Mouse (Mus musculus) ES-E14 (cell line): ENCODE measurements around the gene Hsp90ab1. TPM values are rescaled to one million over a fixed set of nuclear protein-coding genes. Genes with fewer than 3 reads are reported as not detected.
A peak's percentile ranks its signal among the peaks of the same experiment; 100 is the strongest.

Source experiments
- DNase-seq: peaks from one replicate; pipeline ENCODE4 v3.0.0-alpha.2; 2013; ENCODE audit warnings: low read depth, low spot score
- H3K27ac ChIP-seq: 2 replicates; pipeline ENCODE4 v1.5.1; 2012; ENCODE audit warnings: low read depth, mild to moderate bottlenecking, low read length, moderate library complexity, mixed read lengths; ENCODE audit not compliant: poor library complexity, insufficient read depth, severe bottlenecking
- H3K36me3 ChIP-seq: 2 replicates; pipeline ENCODE4 v1.6.1; 2012; ENCODE audit warnings: mild to moderate bottlenecking, low read length, moderate library complexity, mixed read lengths; ENCODE audit not compliant: control insufficient read depth, poor library complexity, insufficient read depth, severe bottlenecking
- H3K4me1 ChIP-seq, 2 experiments: fragments of 150-350 bp in 1 of 2; sonication (generic) in 1 of 2; 2 replicates each; pipeline ENCODE4 v1.6.1; 2012; ENCODE audit warnings: low read length in 2 of 2, mild to moderate bottlenecking in 1 of 2, mixed read lengths in 1 of 2; ENCODE audit not compliant: control insufficient read depth in 2 of 2, insufficient read depth in 2 of 2, poor library complexity in 1 of 2
- H3K4me3 ChIP-seq, 2 experiments: fragments of 150-350 bp in 1 of 2; sonication (generic) in 1 of 2; 2 replicates each; pipeline ENCODE4 v1.5.1; 2012; ENCODE audit warnings: low read length in 2 of 2, low read depth in 1 of 2, mild to moderate bottlenecking in 1 of 2, mixed read lengths in 1 of 2; ENCODE audit not compliant: insufficient read depth in 1 of 2, poor library complexity in 1 of 2, severe bottlenecking in 1 of 2
- H3K9ac ChIP-seq: 2 replicates; pipeline ENCODE4 v1.6.1; 2012; ENCODE audit warnings: low read depth, mild to moderate bottlenecking, low read length, mixed read lengths; ENCODE audit not compliant: poor library complexity, insufficient read depth, severe bottlenecking
- H3K9me3 ChIP-seq: fragments of 150-350 bp; sonication (generic); 2 replicates; pipeline ENCODE4 v1.6.1; 2012; ENCODE audit warnings: low read depth, mild to moderate bottlenecking, low read length; ENCODE audit not compliant: control insufficient read depth, insufficient read depth
- CHD2 ChIP-seq: IDR thresholded peaks from 2 replicates; pipeline ENCODE4 v1.6.1; 2014; ENCODE audit warnings: mild to moderate bottlenecking, low read depth, low read length, inconsistent platforms
- HCFC1 ChIP-seq: IDR thresholded peaks from 2 replicates; pipeline ENCODE4 v1.6.1; 2012; ENCODE audit warnings: low read length, inconsistent platforms, borderline replicate concordance; ENCODE audit not compliant: insufficient read depth
- MAFK ChIP-seq: IDR thresholded peaks from 2 replicates; pipeline ENCODE4 v1.6.1; 2014; ENCODE audit warnings: mild to moderate bottlenecking, low read depth, low read length, inconsistent platforms; ENCODE audit not compliant: insufficient read depth
- ZC3H11A ChIP-seq: IDR thresholded peaks from 2 replicates; pipeline ENCODE4 v1.6.1; 2012; ENCODE audit warnings: low read depth, mild to moderate bottlenecking, inconsistent platforms, low read length, borderline replicate concordance
- ZNF384 ChIP-seq: IDR thresholded peaks from 2 replicates; pipeline ENCODE4 v1.6.1; 2012; ENCODE audit warnings: low read depth, low read length, inconsistent platforms
- in situ Hi-C, 2 experiments: fragments of 600-800 bp; cut with MboI; formaldehyde crosslinking; loops; one replicate each; pipeline ENCODE4 v1.15.1; 2025; ENCODE audit warnings: low sequenced_read_pairs in 2 of 2, inconsistent platforms in 1 of 2; ENCODE audit not compliant: unreplicated experiment in 2 of 2
- total RNA-seq: library from RNA; depleted of rRNA; stranded (reverse); fragments of 300-350 nt; gene quantifications from 2 replicates; pipeline ENCODE4 v1.2.3, GENCODE M21; 2012

The Hsp90ab1 gene
- total RNA-seq, 1 experiment: 1,660 TPM

DNA sequence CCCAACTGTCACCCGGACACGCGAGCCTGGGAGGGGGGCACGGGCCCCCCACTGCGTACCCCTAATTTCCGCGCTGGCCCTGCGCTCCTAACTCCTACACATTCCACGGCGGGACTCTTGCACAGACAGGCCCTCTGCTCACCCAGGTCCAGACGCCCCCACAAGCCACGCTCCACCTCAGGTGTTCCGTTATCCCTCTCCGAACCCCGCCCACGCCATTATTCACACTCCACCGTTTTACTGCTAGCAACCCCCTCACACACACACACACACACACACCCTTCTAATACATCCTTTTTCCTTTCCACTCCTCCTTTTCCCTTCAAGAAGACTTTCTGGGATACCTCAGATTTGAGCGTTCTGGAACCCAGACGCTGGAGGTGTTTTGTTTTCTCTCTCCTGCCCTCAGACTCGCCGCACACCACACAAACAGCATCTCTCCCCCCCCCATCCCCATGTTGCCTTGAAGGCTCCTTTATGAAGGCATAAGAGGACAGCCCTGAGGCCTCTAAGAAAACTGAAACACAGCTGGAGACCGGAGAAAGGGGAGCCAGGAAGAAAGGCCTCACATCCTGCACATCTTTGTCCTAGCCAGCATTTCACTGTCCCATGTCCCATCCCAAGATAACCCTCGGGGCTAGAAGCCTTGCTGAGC lies 22.8 kb upstream of the Hsp90ab1 start:
- Histone ChIP-seq H3K4me3 (peak overlapping the region; percentile 85 to 87), H3K9ac (peak overlapping the region; percentile 84; the same call in 1 of the 2 replicates), H3K27ac (peak overlapping the region; percentile 67; the same call in 1 of the 2 replicates), H3K4me1 (peaks cover 5 to 26% of the 10 kb centered on the region in 2 experiments), H3K9me3 (no peaks in the 10 kb centered on the region), H3K36me3 (peaks cover 21% of the 10 kb centered on the region; the same call in 1 of the 2 replicates)
- TF ChIP-seq CHD2: no peak
- no peak for TF ChIP-seq MAFK
- TF ChIP-seq ZC3H11A: no peak
- no peak for TF ChIP-seq ZNF384
- no peak for TF ChIP-seq HCFC1
- DNase-seq: no peak
- in situ Hi-C loops: no loop called here

DNA sequence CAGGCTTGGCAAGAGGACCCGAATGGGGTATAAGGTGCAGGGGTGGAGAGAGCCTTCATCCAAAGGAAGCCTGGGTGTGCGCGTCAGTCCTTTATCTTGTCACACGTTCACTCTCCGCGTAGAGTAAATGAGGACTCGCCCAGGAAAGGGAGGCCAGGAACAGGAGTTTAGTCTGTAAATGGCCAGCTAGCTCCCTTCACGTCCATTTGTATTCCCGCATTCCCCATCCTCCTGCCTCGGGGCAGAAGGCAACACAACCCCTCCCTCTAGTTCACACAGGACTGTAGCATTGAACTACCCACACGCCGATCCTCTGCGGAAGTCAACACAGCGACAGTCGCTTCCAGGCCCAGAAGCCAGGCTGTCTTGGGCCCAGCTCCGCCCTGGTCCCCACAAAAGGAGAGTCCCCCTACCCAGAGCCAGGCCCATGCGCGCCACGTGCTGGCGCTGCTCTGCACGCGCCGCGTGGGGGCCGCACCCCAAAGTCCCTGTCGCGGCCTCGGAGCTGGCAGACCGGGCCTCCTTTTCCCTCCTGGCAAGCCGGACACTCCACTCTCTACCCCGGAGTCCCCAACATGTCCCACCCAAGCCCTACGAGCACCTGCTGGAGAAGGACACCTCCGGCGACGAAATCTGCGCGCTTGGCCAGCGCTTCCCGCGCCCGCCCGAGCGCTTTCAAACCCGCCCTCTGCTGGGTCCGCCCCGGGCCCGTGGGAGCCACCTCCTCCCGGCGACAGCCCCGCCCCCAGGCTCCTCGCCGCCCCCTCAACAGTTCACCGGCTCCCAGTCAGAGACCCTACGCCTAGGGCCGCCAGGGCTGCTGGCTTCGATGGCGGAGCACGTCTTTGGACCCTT lies 22.0 kb upstream of the Hsp90ab1 start:
- in situ Hi-C loops: no loop called here
- TF ChIP-seq ZNF384 (no peak), MAFK (no peak), ZC3H11A (no peak), HCFC1 (no peak), CHD2 (no peak)
- Histone ChIP-seq H3K9ac (peak overlapping the region; percentile 84), H3K36me3 (peaks cover 22% of the 10 kb centered on the region), H3K27ac (peak overlapping the region; percentile 67; the same call in 1 of the 2 replicates), H3K4me1 (peaks cover 5 to 31% of the 10 kb centered on the region in 2 experiments), H3K9me3 (no peaks in the 10 kb centered on the region), H3K4me3 (peak overlapping the region; percentile 85 to 87)
- DNase-seq: no peak

- Histone ChIP-seq H3K27ac (no peak overlapping the region), H3K4me1 (peaks cover 5 to 31% of the 10 kb centered on the region in 2 experiments), H3K9ac (peak overlapping the region; percentile 84; the same call in 1 of the 2 replicates), H3K4me3 (peak overlapping the region; percentile 85 to 87), H3K9me3 (no peaks in the 10 kb centered on the region), H3K36me3 (peaks cover 31% of the 10 kb centered on the region)
- TF ChIP-seq ZC3H11A (no peak), HCFC1 (no peak), ZNF384 (no peak), CHD2 (no peak), MAFK (no peak)
- in situ Hi-C loops: no loop called here
- DNase-seq: no peak
Measured at GRCm38 (mm10) chr17:45594195-45594594, 21.1 kb upstream of the Hsp90ab1 start.

- Histone ChIP-seq H3K9ac (peak overlapping the region; percentile 84; the same call in 1 of the 2 replicates), H3K9me3 (no peaks in the 10 kb centered on the region), H3K4me1 (peaks cover 5 to 31% of the 10 kb centered on the region in 2 experiments), H3K36me3 (peaks cover 38% of the 10 kb centered on the region), H3K27ac (no peak overlapping the region), H3K4me3 (peak overlapping the region; percentile 85 to 87)
- in situ Hi-C loops: no loop called here
- TF ChIP-seq ZC3H11A: peak; percentile 35; the same call in 1 of the 2 replicates
- TF ChIP-seq MAFK: no peak
- no peak for DNase-seq
Measured at GRCm38 (mm10) chr17:45593479-45593878, 20.4 kb upstream of the Hsp90ab1 start.
